Mouse (Mus musculus) inflammation-experienced regulatory T-cells, adult 6 months (primary cell): ENCODE data around the gene Zfp85. TPM values are rescaled to one million over a fixed set of nuclear protein-coding genes. Genes with fewer than 3 reads are reported as not detected.
"Not testable (repeated sequence)": the region's sequence is repeated elsewhere in the genome, so short reads cannot be mapped to it uniquely, and the experiment has no call there.

Experiments used
- ATAC-seq: one replicate; pipeline ENCODE4 v1.8.0; 2017
- polyA plus RNA-seq, 3 experiments: library from polyadenylated mRNA; unstranded; fragments of 100-300 nt; shearing (Covaris generic); gene quantifications; one replicate each; pipeline ENCODE4 v1.2.1; 2017

Zfp85 gene
- polyA plus RNA-seq, result 10 to 100 TPM; 15.7 to 19.6 (median 16.3) TPM

- peak; percentile 99 for ATAC-seq
Measured at GRCm38 (mm10) chr13:67754333-67755306, at the start of gene Zfp85. TSS of gene Zfp85 (minus strand) at chr13:67755228.

- not testable (repeated sequence) for ATAC-seq
Measured at GRCm38 (mm10) chr13:67799151-67799550, 44.1 kb upstream of the Zfp85 start.

GRCm38 (mm10) chr13:67798618-67799017, 43.6 kb upstream of the Zfp85 start:
- no peak for ATAC-seq

GRCm38 (mm10) chr13:67791921-67792455, 37.0 kb upstream of the Zfp85 start:
- no peak for ATAC-seq

- peak; percentile 100 for ATAC-seq
Measured at GRCm38 (mm10) chr13:67779265-67780221, 24.5 kb upstream of the Zfp85 start, which contains the start of gene Zfp493. TSS of gene Zfp493 (plus strand) at chr13:67779693.

- no peak for ATAC-seq
Measured at GRCm38 (mm10) chr13:67763031-67763768, 8.2 kb upstream of the Zfp85 start.

GRCm38 (mm10) chr13:67759966-67760365, 4.9 kb upstream of the Zfp85 start:
- no peak for ATAC-seq

- no peak for ATAC-seq
Measured at GRCm38 (mm10) chr13:67755761-67756160, 733 bp upstream of the Zfp85 start.

- no peak for ATAC-seq
Measured at GRCm38 (mm10) chr13:67743896-67744295, 11.1 kb downstream of the Zfp85 start.

- ATAC-seq, result no peak
Measured at GRCm38 (mm10) chr13:67742941-67743340, 12.1 kb downstream of the Zfp85 start.

GRCm38 (mm10) chr13:67734391-67734790, 20.6 kb downstream of the Zfp85 start:
- ATAC-seq, result not testable (repeated sequence)

- peak; percentile 77 for ATAC-seq
Measured at GRCm38 (mm10) chr13:67729441-67729840, 25.6 kb downstream of the Zfp85 start.

- ATAC-seq, result peak; percentile 70
Measured at GRCm38 (mm10) chr13:67728641-67729318, 26.2 kb downstream of the Zfp85 start, which contains the start of gene Zfp65. TSS of gene Zfp65 (minus strand) at chr13:67729173.

- no peak for ATAC-seq
Measured at GRCm38 (mm10) chr13:67728106-67728505, 26.9 kb downstream of the Zfp85 start.

- not testable (repeated sequence) for ATAC-seq
Measured at GRCm38 (mm10) chr13:67725331-67725730, 29.7 kb downstream of the Zfp85 start.

- ATAC-seq, result peak; percentile 87
Measured at GRCm38 (mm10) chr13:67723848-67724479, 31.1 kb downstream of the Zfp85 start.
